Mouse (Mus musculus) subcutaneous adipose tissue, adult 2 months (tissue): Measurements from ENCODE around the gene Marf1. TPM values are rescaled to one million over a fixed set of nuclear protein-coding genes. Genes with fewer than 3 reads are reported as not detected.

ENCODE experiments used
- polyA plus RNA-seq: library from polyadenylated mRNA; depleted of rRNA; stranded (reverse); fragments of >200 nt; gene quantifications from 2 replicates; pipeline ENCODE4 v1.2.3, GENCODE M21; 2012; ENCODE audit warnings: low replicate concordance; rRNA removed

The Marf1 gene
- 14.4 and 22.3 TPM in 2 replicates for polyA plus RNA-seq

DNA sequence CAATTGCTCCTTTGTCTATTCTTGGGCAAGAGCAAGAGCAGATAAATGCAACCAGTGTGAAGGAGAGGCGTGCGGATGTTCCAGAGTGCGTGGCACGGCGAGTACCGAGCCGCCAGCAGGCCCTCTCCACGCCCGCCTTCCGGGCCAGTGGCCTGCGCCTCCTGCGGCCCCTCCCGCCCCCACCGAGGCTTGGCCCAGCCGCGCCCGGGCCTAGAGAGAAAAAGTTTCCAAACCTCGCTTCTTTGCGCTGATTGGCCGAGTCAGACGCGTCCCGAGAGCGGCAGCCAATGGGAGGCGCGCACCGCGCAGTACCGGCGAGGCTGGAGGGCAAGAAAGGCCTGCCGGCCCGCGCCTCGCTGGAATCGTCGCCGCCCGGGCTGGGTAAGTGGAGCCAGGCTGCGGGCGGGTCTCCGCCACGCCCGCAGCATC, at the start of gene Marf1, which contains the start of gene Nde1:
Marf1 (minus strand) TSS at position 364 of the 429 bp plus-strand sequence.
Nde1 (plus strand) TSS at position 288 of the 429 bp plus-strand sequence.

Other genes with a start within 250 kb of the Marf1 start
- gene 2900011O08Rik, start 176.7 kb downstream of the Marf1 start, polyA plus RNA-seq: 0.54 TPM in 1 of 2 replicates, not detected in the other
- gene Ifitm7, start 176.5 kb downstream of the Marf1 start, polyA plus RNA-seq: not detected in 2 replicates
- gene Nde1, start 76 bp downstream of the Marf1 start, polyA plus RNA-seq: 43.4 and 51.8 TPM in 2 replicates
- gene Myh11, start 128.0 kb upstream of the Marf1 start, polyA plus RNA-seq: 22.8 and 270 TPM in 2 replicates
- 60.8 and 69.8 TPM in 2 replicates for gene Fopnl, start 154.1 kb upstream of the Marf1 start, polyA plus RNA-seq
- gene Abcc1, start 198.2 kb upstream of the Marf1 start, polyA plus RNA-seq: 39.8 and 63.4 TPM in 2 replicates